11 mouse cellular contexts compared by ENCODE assay signal in the genomic region with DNA sequence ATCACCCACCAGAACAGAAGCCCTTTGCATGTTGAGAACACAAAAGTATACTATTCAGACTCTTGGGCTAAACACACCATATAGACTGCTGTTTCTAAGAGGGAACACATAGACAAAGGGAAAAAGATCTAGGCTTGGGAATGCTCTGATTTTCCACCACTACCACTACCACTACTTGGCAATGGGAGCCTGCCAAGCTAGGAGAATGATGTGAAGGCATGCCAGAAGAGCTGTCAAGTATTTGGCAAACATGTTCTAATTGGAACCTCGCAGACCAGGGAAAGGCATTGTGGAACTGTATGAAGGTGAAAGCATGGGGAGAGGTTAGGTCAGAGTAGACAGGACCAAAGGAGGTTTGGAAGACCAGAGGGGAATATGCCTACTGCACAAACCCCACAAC.
"Had no signal": no experiment of that assay in that cellular context is flagged by ENCODE, and none has a peak within 500 bp of the region (broad histone marks: within the 10 kb centered on the region; RNA-seq: fewer than 3 reads in every experiment).

No protein-coding gene starts in this region.

- H3K4me3 ChIP-seq: kidney, embryonic 15.5 days; limb, embryonic 13.5 days; liver, embryonic 15.5 days; midbrain, embryonic 13.5 days; neural tube, embryonic 12.5 days had no signal

- H3K36me3 ChIP-seq: kidney, embryonic 15.5 days; limb, embryonic 13.5 days; liver, embryonic 15.5 days; midbrain, embryonic 13.5 days; neural tube, embryonic 12.5 days had no signal

- H3K4me2 ChIP-seq: kidney, embryonic 15.5 days; limb, embryonic 13.5 days; liver, embryonic 15.5 days; midbrain, embryonic 13.5 days; neural tube, embryonic 12.5 days had no signal

- H3K9ac ChIP-seq: kidney, embryonic 15.5 days; limb, embryonic 13.5 days; liver, embryonic 15.5 days; midbrain, embryonic 13.5 days; neural tube, embryonic 12.5 days had no signal

- ATAC-seq: midbrain, embryonic 13.5 days had no signal

- H3K27me3 ChIP-seq: kidney, embryonic 15.5 days; limb, embryonic 13.5 days; liver, embryonic 15.5 days; midbrain, embryonic 13.5 days; neural tube, embryonic 12.5 days had no signal

- H3K27ac ChIP-seq: kidney, embryonic 15.5 days; limb, embryonic 13.5 days; liver, embryonic 15.5 days; neural tube, embryonic 12.5 days; stomach, postnatal 0 days had no signal

- H3K9me3 ChIP-seq: kidney, embryonic 15.5 days; limb, embryonic 13.5 days; liver, embryonic 15.5 days; midbrain, embryonic 13.5 days; neural tube, embryonic 12.5 days had no signal

- H3K4me1 ChIP-seq: kidney, embryonic 15.5 days; limb, embryonic 13.5 days; liver, embryonic 15.5 days; neural tube, embryonic 12.5 days had no signal

- DNase-seq: kidney, postnatal 14 days; left cerebral cortex, postnatal 4 days; lung, adult 2 months; lung, postnatal 36 days; thymus, postnatal 4 days had no signal
